Mouse (Mus musculus) embryonic stem cell, embryonic (primary cell): ENCODE data around the gene Try5.
"Not testable (repeated sequence)": the region's sequence is repeated elsewhere in the genome, so short reads cannot be mapped to it uniquely, and the experiment has no call there.

Experiments
- CTCF ChIA-PET, 4 experiments: fragments of 300-600 bp in 2 of 4; fragments of 350-600 bp in 2 of 4; sonication (Branson Sonifier 250); formaldehyde crosslinking; loops; one replicate each; lab custom pipeline; 2022; ENCODE audit warnings: inconsistent platforms in 2 of 4; lab: Charles Lee
- POLR2A ChIA-PET, 4 experiments: fragments of 300-600 bp in 2 of 4; fragments of 350-600 bp in 2 of 4; sonication (Branson Sonifier 250); formaldehyde crosslinking; loops; one replicate each; lab custom pipeline; 2022; ENCODE audit warnings: antibody characterized with exemption in 4 of 4, inconsistent platforms in 1 of 4; lab: Charles Lee

Try5 gene

GRCm38 (mm10) chr6:41316741-41317140 lies at the start of gene Try5:
Gene Try5 (minus strand): TSS chr6:41316841.
- CTCF ChIA-PET: not testable (repeated sequence)

GRCm38 (mm10) chr6:41353932-41354331 lies 37.3 kb upstream of the Try5 start, which contains the start of gene Try10:
Gene Try10 (plus strand): TSS chr6:41354105.
- ChIA-PET POLR2A (no interaction called here), CTCF (no interaction called here)

More at GRCm38 (mm10) chr6:41316741-41317140, at the start of gene Try5:
- POLR2A ChIA-PET: not testable (repeated sequence)

- POLR2A ChIA-PET: no interaction called here
- CTCF ChIA-PET: no interaction called here
Measured at GRCm38 (mm10) chr6:41301969-41302368, 14.7 kb downstream of the Try5 start, which contains the start of gene Try4. Gene Try4 (plus strand): TSS chr6:41302269.

- ChIA-PET CTCF (no interaction called here), POLR2A (interaction anchor here in 1 of 4 experiments (1.2 kb wide), 1 partner anchor 11 kb away, joined by 3 read pairs; no protein-coding TSS in a partner anchor)
Measured at GRCm38 (mm10) chr6:41298255-41298654, 18.4 kb downstream of the Try5 start.

GRCm38 (mm10) chr6:41266140-41266539 lies 50.5 kb downstream of the Try5 start:
- CTCF ChIA-PET: no interaction called here

GRCm38 (mm10) chr6:41262796-41263195 lies 53.8 kb downstream of the Try5 start:
- POLR2A ChIA-PET: no interaction called here
- CTCF ChIA-PET: no interaction called here

More at GRCm38 (mm10) chr6:41266140-41266539, 50.5 kb downstream of the Try5 start:
- POLR2A ChIA-PET: no interaction called here
